Mouse (Mus musculus): ENCODE measurements around the gene Ly6g6d.
"Not testable (repeated sequence)": the region's sequence is repeated elsewhere in the genome, so short reads cannot be mapped to it uniquely, and the experiment has no call there.

DNA sequence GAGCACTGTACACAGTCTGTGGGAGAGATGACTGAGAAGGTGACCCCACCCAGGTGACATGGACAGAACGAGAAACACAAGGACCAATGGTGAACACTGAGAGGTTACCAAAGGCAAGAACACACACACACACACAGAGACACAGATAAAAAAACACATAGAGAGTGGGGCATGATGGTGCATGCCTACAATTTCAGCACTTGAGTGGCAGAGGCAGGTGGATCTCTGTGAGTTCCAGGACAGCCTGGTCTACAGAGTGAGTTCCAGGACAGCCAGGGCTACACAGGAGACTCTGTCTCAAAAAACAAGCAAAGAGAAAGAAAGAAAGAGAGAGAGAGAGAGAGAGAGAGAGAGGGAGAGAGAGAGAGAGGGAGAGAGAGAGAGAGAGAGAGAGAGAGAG is 44.2 kb downstream of the Ly6g6d start:
- not testable (repeated sequence) for TF ChIP-seq POLR2A, CTCF (IDR thresholded peaks at IDR 0.05; ENCODE audit: insufficient read depth, low read depth, low read length)

All from olfactory bulb, adult 2 months (tissue).